Mouse (Mus musculus) urinary bladder, postnatal 25 days (tissue): ENCODE measurements around the gene Ccdc88b.
A peak's percentile ranks its signal among the peaks of the same experiment; 100 is the strongest.
"Not testable (repeated sequence)": the region's sequence is repeated elsewhere in the genome, so short reads cannot be mapped to it uniquely, and the experiment has no call there.

Experiments
- DNase-seq: peaks from one replicate; pipeline ENCODE4 v3.0.0; 2022; ENCODE audit warnings: low spot score

Ccdc88b gene

DNA sequence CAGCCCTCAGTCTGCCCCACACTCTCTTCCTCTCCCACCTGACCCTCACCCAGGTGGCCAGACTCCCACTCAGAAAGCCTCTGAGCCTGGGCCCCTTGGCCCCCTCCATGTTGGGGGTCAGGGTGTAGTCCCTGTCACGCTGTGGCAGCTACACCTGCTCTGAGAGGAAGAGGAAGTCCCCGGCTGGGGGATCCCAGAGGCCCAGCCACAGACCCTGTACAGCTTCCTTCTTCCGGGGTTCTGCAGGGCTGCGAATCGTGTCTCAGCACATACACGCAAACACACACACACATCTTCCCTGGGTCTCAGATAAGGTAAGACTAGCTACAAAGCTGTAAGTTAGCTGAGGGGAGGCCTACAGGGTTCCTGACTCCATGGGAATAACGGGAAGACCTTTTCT, at the start of gene Ccdc88b:
Ccdc88b (minus strand) TSS at position 181 of the 400 bp plus-strand sequence.
- DNase-seq = no peak

DNA sequence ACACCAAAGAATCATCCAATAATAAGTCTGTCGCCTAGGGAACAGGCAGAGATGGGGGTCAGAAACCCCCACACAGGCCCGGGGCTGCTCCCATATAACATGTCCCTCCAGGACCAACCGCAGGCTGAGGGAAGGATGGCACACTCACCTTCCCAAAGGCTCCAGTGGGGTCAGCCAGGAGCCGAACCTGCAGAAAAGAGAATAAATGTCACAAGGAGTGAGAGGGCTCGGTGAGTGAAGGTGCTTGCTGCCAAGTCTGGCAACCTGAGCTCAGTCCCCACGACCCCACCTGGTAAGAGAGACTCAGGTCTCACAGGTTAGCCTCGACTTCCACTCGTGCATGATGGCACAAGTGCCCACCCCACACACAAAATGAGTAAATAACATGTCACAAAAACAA, 49.1 kb upstream of the Ccdc88b start:
- DNase-seq = no peak

DNA sequence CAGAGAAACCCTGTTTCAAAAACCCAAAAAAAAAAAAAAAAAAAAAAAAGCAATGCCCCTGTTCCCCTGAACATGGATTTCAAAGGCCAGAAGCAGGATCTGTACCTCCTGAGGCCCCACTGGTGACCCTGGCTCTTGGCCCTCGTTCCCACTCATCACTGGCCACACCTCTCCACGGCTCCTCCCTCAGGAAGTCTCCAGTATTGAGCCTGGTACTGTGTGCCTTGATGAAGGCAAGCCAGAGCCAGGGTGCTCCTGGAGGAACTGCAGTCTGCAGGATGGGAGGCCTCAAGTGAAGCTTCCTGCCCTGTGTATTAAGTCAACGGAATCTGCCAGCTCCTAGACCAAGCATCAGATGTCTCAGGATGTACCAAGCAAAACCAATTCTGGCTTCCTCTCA, 48.2 kb upstream of the Ccdc88b start:
- DNase-seq = no peak

- DNase-seq = no peak
Observed at GRCm38 (mm10) chr19:6905498-6906159, 47.6 kb upstream of the Ccdc88b start.

DNA sequence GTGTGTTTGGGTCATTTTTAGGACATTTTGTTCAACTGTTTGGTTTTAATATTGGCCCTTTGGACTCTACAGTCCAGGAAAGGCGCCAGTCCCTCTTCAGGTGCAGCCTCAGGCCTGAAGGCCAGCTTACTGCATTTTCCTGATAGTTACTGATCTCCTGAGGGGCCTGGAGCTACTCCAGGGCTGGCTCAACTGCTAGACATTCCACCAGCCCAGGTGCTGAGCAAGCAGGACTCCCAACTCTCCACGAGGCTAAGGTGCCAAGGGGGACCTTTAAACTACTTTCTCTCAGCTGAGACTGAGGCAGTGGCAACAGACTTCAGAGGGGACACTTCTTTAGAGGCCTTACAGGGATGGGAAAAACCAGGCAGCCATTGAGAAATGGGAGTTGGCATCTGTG, 46.8 kb upstream of the Ccdc88b start:
- DNase-seq = no peak

GRCm38 (mm10) chr19:6903031-6903430, 45.0 kb upstream of the Ccdc88b start:
- DNase-seq = no peak

- no peak for DNase-seq
Observed at GRCm38 (mm10) chr19:6899641-6900040, 41.6 kb upstream of the Ccdc88b start.

- DNase-seq = not testable (repeated sequence)
Observed at GRCm38 (mm10) chr19:6895608-6896305, 37.7 kb upstream of the Ccdc88b start.

- DNase-seq = no peak
Observed at GRCm38 (mm10) chr19:6893731-6894451, 35.9 kb upstream of the Ccdc88b start.

- no peak for DNase-seq
Observed at GRCm38 (mm10) chr19:6892512-6892911, 34.5 kb upstream of the Ccdc88b start.

- no peak for DNase-seq
Observed at GRCm38 (mm10) chr19:6877965-6878364, 20.0 kb upstream of the Ccdc88b start.

- no peak for DNase-seq
Observed at GRCm38 (mm10) chr19:6876799-6877198, 18.8 kb upstream of the Ccdc88b start.

- DNase-seq = no peak
Observed at GRCm38 (mm10) chr19:6875834-6876233, 17.8 kb upstream of the Ccdc88b start.

- no peak for DNase-seq
Observed at GRCm38 (mm10) chr19:6874257-6874656, 16.2 kb upstream of the Ccdc88b start.

DNA sequence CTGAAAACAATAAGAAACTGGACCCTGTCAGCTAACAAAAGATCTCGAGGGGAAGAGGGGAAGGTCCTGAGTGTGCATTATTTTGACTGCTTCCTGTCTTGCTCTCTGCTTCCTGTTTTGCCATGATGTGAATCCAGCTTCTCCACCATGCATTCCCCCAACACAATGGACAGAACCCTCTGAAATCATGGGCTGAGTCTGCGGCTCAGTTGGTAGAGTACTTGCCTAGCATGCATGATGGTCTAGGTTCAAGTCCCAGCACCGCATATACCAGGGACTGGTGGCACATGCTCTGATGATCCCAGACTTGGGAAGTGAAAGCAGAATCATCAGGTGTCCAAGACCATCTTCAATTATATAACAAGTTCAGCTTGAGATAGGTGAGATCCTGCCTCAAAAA, 14.7 kb upstream of the Ccdc88b start:
- no peak for DNase-seq

- DNase-seq = no peak
Observed at GRCm38 (mm10) chr19:6871574-6872271, 13.7 kb upstream of the Ccdc88b start.

GRCm38 (mm10) chr19:6869355-6869754, 11.3 kb upstream of the Ccdc88b start:
- DNase-seq = peak; percentile 35

DNA sequence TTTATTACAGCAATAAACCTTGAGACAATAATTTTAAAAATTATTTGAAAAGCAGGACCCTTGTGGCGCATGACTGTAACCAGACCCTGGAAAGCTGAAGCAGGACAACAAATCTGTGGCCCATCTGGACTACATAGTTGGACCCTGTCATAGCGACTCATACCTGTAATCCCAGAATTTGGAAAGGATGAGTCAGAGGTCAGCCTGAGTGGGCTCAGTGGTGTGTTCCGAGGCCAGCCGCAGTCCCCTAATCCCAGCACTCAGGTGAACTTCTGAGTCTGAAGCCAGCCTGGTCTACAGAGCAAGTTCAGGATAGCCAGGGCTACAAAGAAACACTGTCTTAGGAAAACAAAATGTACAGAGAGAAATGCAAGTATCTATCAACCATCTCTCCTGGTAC, 3.4 kb upstream of the Ccdc88b start:
- DNase-seq = no peak

GRCm38 (mm10) chr19:6860706-6861105, 2.7 kb upstream of the Ccdc88b start:
- DNase-seq = no peak

DNA sequence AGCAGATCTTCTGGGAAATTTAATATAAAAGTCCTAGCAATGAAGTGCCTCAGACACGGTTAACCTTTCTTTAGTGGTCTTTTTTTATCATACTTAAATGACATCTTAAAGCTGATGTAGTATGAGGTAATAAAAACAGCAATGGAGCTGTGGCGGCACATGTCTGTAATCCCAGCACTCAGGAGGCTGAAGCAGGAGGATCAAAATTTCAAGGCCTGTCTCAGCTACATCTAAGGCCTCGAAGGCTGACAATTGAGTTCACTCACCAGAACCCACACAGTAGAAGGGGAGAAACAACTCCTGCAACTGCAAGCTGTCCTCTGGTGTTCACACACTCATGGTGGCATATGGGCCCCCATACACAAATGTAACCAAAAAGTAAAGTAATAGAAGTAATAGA, 2.0 kb upstream of the Ccdc88b start:
- DNase-seq = no peak

- no peak for DNase-seq
Observed at GRCm38 (mm10) chr19:6859032-6859651, 1.1 kb upstream of the Ccdc88b start.

- no peak for DNase-seq
Observed at GRCm38 (mm10) chr19:6857391-6858005, 513 bp downstream of the Ccdc88b start.
